Mouse (Mus musculus): Measurements from ENCODE around the gene Fbxo6.

DNA sequence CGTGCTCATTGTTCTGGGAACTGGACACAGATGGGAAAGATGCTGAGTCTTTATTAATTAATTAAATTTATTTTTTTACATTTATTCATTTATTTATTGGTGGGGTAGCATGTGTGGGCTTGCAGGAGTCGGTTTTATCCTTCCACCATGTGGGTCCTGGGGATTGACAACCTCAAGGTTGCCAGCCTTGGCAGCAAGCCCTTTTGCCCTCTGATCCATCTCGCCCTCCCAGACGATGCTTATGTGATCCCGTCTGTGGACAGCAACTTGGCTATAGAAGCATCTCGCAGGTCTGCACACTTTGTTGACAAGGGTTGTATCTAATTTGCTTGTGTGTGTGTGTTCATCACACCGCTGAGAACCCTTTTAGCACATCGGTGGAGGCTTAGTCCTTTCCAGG, 14.4 kb downstream of the Fbxo6 start:
- no peak for TF ChIP-seq CTCF (IDR thresholded peaks at IDR 0.05; ENCODE audit: borderline replicate concordance, insufficient read depth, low read length)
- no peak for TF ChIP-seq POLR2A (IDR thresholded peaks at IDR 0.05; ENCODE audit: low read depth, low read length)
